Mouse (Mus musculus) limb, embryonic 14.5 days (tissue): ENCODE results near the gene Vamp4. TPM values are rescaled to one million over a fixed set of nuclear protein-coding genes. Genes with fewer than 3 reads are reported as not detected.

Source experiments
- ATAC-seq: fragments of 200-750 bp; cut with Nextera tagmentation; 2 replicates; pipeline ENCODE4 v1.8.0; 2017; ENCODE audit warnings: low read depth, moderate number of reproducible peaks, moderate TSS enrichment; ENCODE audit not compliant: low FRiP score
- DNase-seq: peaks from one replicate; pipeline ENCODE4 v3.0.0-alpha.2; 2015; ENCODE audit warnings: low spot score
- H3K27ac ChIP-seq: fragments of 300-500 bp; sonication (generic); replicated peaks from 2 replicates; pipeline ENCODE4 v1.5.1; 2014; ENCODE audit warnings: low read depth, mild to moderate bottlenecking, low read length, moderate library complexity, mixed read lengths
- H3K27me3 ChIP-seq: fragments of 300-500 bp; sonication (generic); 2 replicates; pipeline ENCODE4 v1.6.1; 2014; ENCODE audit warnings: low read length, mixed read lengths; ENCODE audit not compliant: control insufficient read depth, insufficient read depth
- H3K36me3 ChIP-seq: fragments of 300-500 bp; sonication (generic); 2 replicates; pipeline ENCODE4 v1.6.1; 2014; ENCODE audit warnings: mild to moderate bottlenecking, low read length, moderate library complexity, mixed read lengths; ENCODE audit not compliant: control insufficient read depth, insufficient read depth
- H3K4me1 ChIP-seq: fragments of 300-500 bp; sonication (generic); 2 replicates; pipeline ENCODE4 v1.6.1; 2014; ENCODE audit warnings: antibody characterized with exemption, low read length, mixed read lengths; ENCODE audit not compliant: control insufficient read depth, insufficient read depth
- H3K4me2 ChIP-seq: fragments of 300-500 bp; sonication (generic); replicated peaks from 2 replicates; pipeline ENCODE4 v1.6.1; 2014; ENCODE audit warnings: low read depth, mild to moderate bottlenecking, low read length, moderate library complexity; ENCODE audit not compliant: severe bottlenecking
- H3K4me3 ChIP-seq: fragments of 300-500 bp; sonication (generic); replicated peaks from 2 replicates; pipeline ENCODE4 v1.5.1; 2014; ENCODE audit warnings: low read length
- H3K9ac ChIP-seq: fragments of 300-500 bp; sonication (generic); 2 replicates; pipeline ENCODE4 v1.6.1; 2014; ENCODE audit warnings: mild to moderate bottlenecking, low read depth, low read length, moderate library complexity; ENCODE audit not compliant: severe bottlenecking
- H3K9me3 ChIP-seq: fragments of 300-500 bp; sonication (generic); 2 replicates; pipeline ENCODE4 v1.6.1; 2016; ENCODE audit warnings: low read length; ENCODE audit not compliant: control insufficient read depth
- POLR2A ChIP-seq: fragments of 200-500 bp; IDR thresholded peaks from 2 replicates; pipeline ENCODE4 v1.8.0; 2012; ENCODE audit warnings: inconsistent platforms, mild to moderate bottlenecking, moderate library complexity, borderline replicate concordance; ENCODE audit not compliant: insufficient read depth, insufficient read length; ENCODE audit errors: extremely low read depth
- WGBS: fragments of 180-500 bp; shearing (Covaris S2); extraction: QIAGEN DNeasy Blood & Tissue Kit; methylation state at CpG from one replicate; pipeline ENCODE4 v1.1.7; 2014; 5-methylcytosine and 5-hydroxymethylcytosine counted together
- polyA plus RNA-seq, 2 experiments: library from polyadenylated mRNA; depleted of rRNA in 1 of 2; stranded (reverse) in 1 of 2; unstranded in 1 of 2; fragments of >200 nt; fragmentation: Nextera tagmentation in 1 of 2; extraction: Ambion mirVana in 1 of 2; gene quantifications; 2 replicates each; pipeline versions ENCODE4 v1.2.1 to v1.2.3; 2012 to 2014

Vamp4 gene
- polyA plus RNA-seq, 2 experiments, result 47.0 to 68.9 TPM

DNA sequence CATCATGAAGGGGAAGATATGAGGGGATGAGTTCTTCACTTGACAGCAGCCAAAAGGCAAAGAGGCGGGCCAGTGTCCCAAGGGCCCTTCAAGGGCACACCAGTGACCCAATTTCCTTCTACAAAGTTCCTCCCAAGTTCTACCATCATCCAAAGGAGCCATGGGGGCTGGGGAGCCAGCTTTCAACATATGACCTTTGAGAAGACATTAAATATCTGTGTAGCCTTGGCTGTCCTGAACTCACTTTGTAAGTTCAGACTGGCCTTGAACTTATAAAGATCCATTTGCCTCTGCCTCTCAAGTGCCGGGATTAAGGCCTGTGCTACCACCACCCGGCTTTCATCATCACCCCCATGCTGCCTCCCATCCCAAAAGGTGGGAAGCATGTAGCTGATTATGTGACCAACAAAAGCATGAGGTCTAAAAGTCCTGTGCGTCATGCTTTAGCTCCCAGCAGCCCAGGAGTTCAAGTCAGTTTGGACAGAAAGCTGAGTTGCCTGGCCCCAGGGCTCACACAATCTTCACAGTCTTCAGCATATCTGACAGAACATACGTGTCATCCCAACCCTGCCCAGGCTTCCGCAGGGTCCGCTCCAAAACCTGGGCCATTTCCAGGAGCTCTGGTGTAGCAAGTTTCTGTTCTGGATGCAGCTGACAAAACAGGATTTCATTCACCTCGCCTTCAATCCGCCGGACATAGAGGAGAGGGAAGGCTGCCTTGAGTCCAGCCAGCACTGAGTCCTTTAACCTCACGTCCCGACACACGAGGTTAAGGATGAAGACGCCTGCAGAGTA is 36.4 kb upstream of the Vamp4 start:
- Histone ChIP-seq H3K27ac (no peak overlapping the region), H3K9ac (no peak overlapping the region), H3K36me3 (peaks cover 66% of the 10 kb centered on the region), H3K4me3 (no peak overlapping the region), H3K4me1 (no peaks in the 10 kb centered on the region), H3K27me3 (no peaks in the 10 kb centered on the region), H3K4me2 (no peak overlapping the region), H3K9me3 (no peaks in the 10 kb centered on the region)
- no peak for TF ChIP-seq POLR2A
- WGBS, result 94% methylated on average over 14 of the region's 14 CpGs
- ATAC-seq (no peak), DNase-seq (no peak)

DNA sequence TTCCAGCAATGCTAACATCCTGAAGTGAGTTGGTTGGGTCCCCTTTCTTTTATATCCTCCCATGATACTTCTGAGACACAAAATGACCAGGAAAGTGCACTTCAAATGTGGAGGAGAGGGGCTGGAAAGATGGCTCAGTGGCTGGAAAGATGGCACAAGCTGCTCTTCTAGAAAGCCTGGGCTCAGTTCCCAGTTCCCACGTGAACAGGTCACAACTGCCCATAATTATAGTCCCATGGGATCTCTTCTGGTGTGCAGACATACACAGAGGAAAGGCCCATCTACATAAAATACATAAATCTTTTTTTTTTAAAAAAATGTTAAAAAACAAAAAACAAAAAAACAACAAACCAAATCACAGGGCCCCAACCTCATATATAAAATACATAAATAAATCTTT is 27.1 kb upstream of the Vamp4 start:
- TF ChIP-seq POLR2A, result no peak
- ATAC-seq (no peak), DNase-seq (no peak)
- H3K9ac ChIP-seq, result no peak overlapping the region
- H3K9me3 ChIP-seq, result no peaks in the 10 kb centered on the region
- WGBS, result 77% methylated on average over 1 of the region's 1 CpGs
- peaks cover 77% of the 10 kb centered on the region for H3K36me3 ChIP-seq
- H3K27me3 ChIP-seq, result no peaks in the 10 kb centered on the region
- no peak overlapping the region for H3K4me2 ChIP-seq
- no peak overlapping the region for H3K4me3 ChIP-seq
- H3K27ac ChIP-seq, result no peak overlapping the region
- H3K4me1 ChIP-seq, result peaks cover 7% of the 10 kb centered on the region; the same call in 1 of the 2 replicates

DNA sequence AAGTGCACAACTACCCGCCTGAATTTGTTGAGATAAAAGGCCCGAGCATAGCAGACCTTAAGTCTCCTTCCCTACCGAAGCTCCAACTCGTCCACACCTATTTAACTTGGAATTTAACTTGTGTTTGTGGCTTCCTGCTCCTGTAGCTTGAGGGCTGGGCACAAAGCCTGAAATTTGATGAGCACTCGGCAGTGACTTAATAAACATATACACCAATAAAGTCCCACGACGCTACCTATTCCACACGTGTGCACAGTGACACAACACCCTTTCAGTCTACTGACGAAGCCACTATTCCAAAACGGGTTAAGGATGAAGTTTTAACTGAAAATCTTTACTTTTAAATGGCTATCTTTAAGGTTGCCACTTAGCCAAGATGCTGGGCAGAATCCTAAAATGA is 22.7 kb upstream of the Vamp4 start:
- TF ChIP-seq POLR2A, result no peak
- Histone ChIP-seq H3K9me3 (no peaks in the 10 kb centered on the region), H3K27me3 (no peaks in the 10 kb centered on the region), H3K9ac (peak overlapping the region; percentile 65), H3K36me3 (peaks cover 37% of the 10 kb centered on the region), H3K4me3 (peak overlapping the region; percentile 76), H3K4me2 (peak overlapping the region; percentile 82), H3K4me1 (peaks cover 11% of the 10 kb centered on the region; the same call in 1 of the 2 replicates), H3K27ac (0 out of 2 replicates have a peak overlapping the region, but pooled peaks have one; percentile 58)
- ATAC-seq, result no peak
- no peak for DNase-seq
- 5% methylated on average over 10 of the region's 10 CpGs for WGBS

- peaks cover 11% of the 10 kb centered on the region; the same call in 1 of the 2 replicates for H3K4me1 ChIP-seq
- peak within 1 kb of the TSS; percentile 82 for H3K4me2 ChIP-seq
- DNase-seq (peak; percentile 93), ATAC-seq (peak; percentile 98)
- H3K9me3 ChIP-seq, result no peaks in the 10 kb centered on the region
- TF ChIP-seq POLR2A, result peak; percentile 70; the same call in 1 of the 2 replicates
- peaks cover 30% of the 10 kb centered on the region for H3K36me3 ChIP-seq
- peak within 1 kb of the TSS; percentile 58 for H3K27ac ChIP-seq
- no peaks in the 10 kb centered on the region for H3K27me3 ChIP-seq
- under 1% methylated on average over 52 of the region's 52 CpGs for WGBS
- H3K4me3 ChIP-seq, result peak within 1 kb of the TSS; percentile 76
- peak within 1 kb of the TSS; percentile 65 for H3K9ac ChIP-seq
These were observed 22.0 kb upstream of the Vamp4 start, which contains the start of gene Mettl13 for GRCm38 (mm10) chr1:162548016-162548916. Gene Mettl13, minus strand, starts transcription at chr1:162548551.

DNA sequence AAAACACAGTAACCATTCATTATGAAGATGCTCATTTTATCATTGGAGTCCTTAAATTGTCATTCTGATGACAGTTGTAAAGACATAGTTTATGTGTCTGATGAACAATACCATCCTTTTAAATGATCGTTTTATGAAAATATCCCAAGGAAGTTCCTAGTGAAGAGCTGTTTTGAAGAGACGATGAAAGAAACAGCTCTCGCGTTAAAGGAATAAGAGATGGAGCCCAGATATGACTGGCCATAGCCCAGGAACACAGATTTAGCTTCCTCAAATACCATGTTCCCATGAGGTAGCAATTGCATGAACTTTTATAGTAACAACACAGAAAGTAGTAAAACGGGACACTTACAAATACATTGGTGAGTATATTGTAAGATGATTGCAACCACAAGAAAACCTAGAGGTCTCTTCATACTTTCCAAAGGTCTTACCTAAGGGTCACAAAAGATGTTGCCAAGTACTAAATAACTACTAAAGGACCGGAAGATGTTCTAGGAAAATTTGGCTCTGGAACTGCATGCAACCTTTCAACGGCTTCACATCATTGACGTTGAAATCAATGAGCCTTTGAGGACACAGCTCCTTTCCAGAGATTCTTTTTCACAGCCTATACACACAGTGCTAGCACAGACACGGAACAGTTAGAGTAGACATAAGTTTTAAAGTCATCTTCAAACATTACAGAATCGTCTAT is 21.2 kb upstream of the Vamp4 start:
- peak overlapping the region; percentile 82 for H3K4me2 ChIP-seq
- no peak for DNase-seq
- no peak for ATAC-seq
- H3K9me3 ChIP-seq, result no peaks in the 10 kb centered on the region
- H3K4me3 ChIP-seq, result peak overlapping the region; percentile 76
- WGBS, result 61% methylated on average over 10 of the region's 10 CpGs
- peak overlapping the region; percentile 45 for H3K27ac ChIP-seq
- no peak for TF ChIP-seq POLR2A
- no peaks in the 10 kb centered on the region for H3K27me3 ChIP-seq
- peak overlapping the region; percentile 50; the same call in 1 of the 2 replicates for H3K9ac ChIP-seq
- peaks cover 11% of the 10 kb centered on the region; the same call in 1 of the 2 replicates for H3K4me1 ChIP-seq
- peaks cover 24% of the 10 kb centered on the region for H3K36me3 ChIP-seq
